Mouse (Mus musculus) liver, postnatal 0 days (tissue): ENCODE data around the gene Tmcc3.

ENCODE experiments used
- CTCF ChIP-seq: sonication (generic); IDR thresholded peaks from 2 replicates; pipeline ENCODE4 v1.5.1; 2016; ENCODE audit warnings: antibody characterized with exemption, low read depth
- EP300 ChIP-seq: IDR thresholded peaks from 2 replicates; pipeline ENCODE4 v1.6.1; 2016; ENCODE audit warnings: antibody characterized with exemption, low read depth, mild to moderate bottlenecking

GRCm38 (mm10) chr10:94406821-94407220 is 95.1 kb downstream of the Tmcc3 start:
- TF ChIP-seq CTCF (no peak), EP300 (no peak)
